Mouse (Mus musculus): ENCODE results near the gene Trim2. TPM values are rescaled to one million over a fixed set of nuclear protein-coding genes. Genes with fewer than 3 reads are reported as not detected.
A peak's percentile ranks its signal among the peaks of the same experiment; 100 is the strongest.

Trim2 gene
- polyA plus RNA-seq, 1 experiment from 2014 or later = 23.0 TPM

- Histone ChIP-seq H3K27ac (no peak overlapping the region), H3K4me1 (replicated peaks; ENCODE audit: insufficient read depth, low read length) (peaks cover 10% of the 10 kb centered on the region; the same call in 1 of the 2 replicates), H3K36me3 (ENCODE audit: insufficient read depth, low read length) (no peaks in the 10 kb centered on the region), H3K4me3 (replicated peaks; ENCODE audit: low read depth, low read length) (no peak overlapping the region), H3K4me2 (ENCODE audit: low read length) (no peak overlapping the region; the same call in 1 of the 2 replicates), H3K9ac (ENCODE audit: low read depth, low read length) (no peak overlapping the region), H3K27me3 (ENCODE audit: insufficient read depth, low read length) (no peaks in the 10 kb centered on the region), H3K9me3 (replicated peaks; ENCODE audit: low read length) (no peaks in the 10 kb centered on the region)
- DNase-seq (ENCODE audit: low spot score) (peak; percentile 63), ATAC-seq (replicated peaks; ENCODE audit: low FRiP score, low read depth) (no peak)
- TF ChIP-seq CTCF (IDR thresholded peaks at IDR 0.05; ENCODE audit: low read depth) = no peak
- WGBS = 30% methylated on average over 11 of the region's 11 CpGs
These were observed 177.5 kb downstream of the Trim2 start for GRCm38 (mm10) chr3:84128871-84129870.

GRCm38 (mm10) chr3:84127431-84127830, 179.2 kb downstream of the Trim2 start:
- no peak for TF ChIP-seq CTCF (IDR thresholded peaks at IDR 0.05; ENCODE audit: low read depth)
- Histone ChIP-seq H3K36me3 (ENCODE audit: insufficient read depth, low read length) (no peaks in the 10 kb centered on the region), H3K4me3 (replicated peaks; ENCODE audit: low read depth, low read length) (no peak overlapping the region), H3K27me3 (ENCODE audit: insufficient read depth, low read length) (no peaks in the 10 kb centered on the region), H3K27ac (0 out of 2 replicates have a peak overlapping the region, but pooled peaks have one; percentile 15), H3K9ac (ENCODE audit: low read depth, low read length) (no peak overlapping the region), H3K4me1 (replicated peaks; ENCODE audit: insufficient read depth, low read length) (peaks cover 10% of the 10 kb centered on the region; the same call in 1 of the 2 replicates), H3K9me3 (replicated peaks; ENCODE audit: low read length) (no peaks in the 10 kb centered on the region), H3K4me2 (ENCODE audit: low read length) (no peak overlapping the region)
- ATAC-seq (replicated peaks; ENCODE audit: low FRiP score, low read depth) (no peak), DNase-seq (ENCODE audit: low spot score) (peak; percentile 65)
- 54% methylated on average over 2 of the region's 2 CpGs for WGBS

GRCm38 (mm10) chr3:84126721-84127120, 180.0 kb downstream of the Trim2 start:
- peaks cover 10% of the 10 kb centered on the region; the same call in 1 of the 2 replicates for H3K4me1 ChIP-seq (replicated peaks; ENCODE audit: insufficient read depth, low read length)
- no peak for DNase-seq (ENCODE audit: low spot score)
- no peaks in the 10 kb centered on the region for H3K36me3 ChIP-seq (ENCODE audit: insufficient read depth, low read length)
- ATAC-seq (replicated peaks; ENCODE audit: low FRiP score, low read depth) = no peak
- H3K27ac ChIP-seq = no peak overlapping the region
- no peaks in the 10 kb centered on the region for H3K9me3 ChIP-seq (replicated peaks; ENCODE audit: low read length)
- H3K4me2 ChIP-seq (ENCODE audit: low read length) = no peak overlapping the region
- no peak for TF ChIP-seq CTCF (IDR thresholded peaks at IDR 0.05; ENCODE audit: low read depth)
- WGBS = 69% methylated on average over 3 of the region's 3 CpGs
- no peak overlapping the region for H3K9ac ChIP-seq (ENCODE audit: low read depth, low read length)
- H3K27me3 ChIP-seq (ENCODE audit: insufficient read depth, low read length) = no peaks in the 10 kb centered on the region
- H3K4me3 ChIP-seq (replicated peaks; ENCODE audit: low read depth, low read length) = no peak overlapping the region

GRCm38 (mm10) chr3:84125704-84126289, 180.9 kb downstream of the Trim2 start:
- H3K4me1 ChIP-seq (replicated peaks; ENCODE audit: insufficient read depth, low read length) = peaks cover 10% of the 10 kb centered on the region; the same call in 1 of the 2 replicates
- H3K27me3 ChIP-seq (ENCODE audit: insufficient read depth, low read length) = no peaks in the 10 kb centered on the region
- no peaks in the 10 kb centered on the region for H3K36me3 ChIP-seq (ENCODE audit: insufficient read depth, low read length)
- ATAC-seq (replicated peaks; ENCODE audit: low FRiP score, low read depth) = no peak
- TF ChIP-seq CTCF (IDR thresholded peaks at IDR 0.05; ENCODE audit: low read depth) = no peak
- H3K27ac ChIP-seq = no peak overlapping the region
- no peak for DNase-seq (ENCODE audit: low spot score)
- H3K9me3 ChIP-seq (replicated peaks; ENCODE audit: low read length) = no peaks in the 10 kb centered on the region
- no peak overlapping the region for H3K9ac ChIP-seq (ENCODE audit: low read depth, low read length)
- H3K4me3 ChIP-seq (replicated peaks; ENCODE audit: low read depth, low read length) = no peak overlapping the region
- H3K4me2 ChIP-seq (ENCODE audit: low read length) = no peak overlapping the region
- WGBS = 68% methylated on average over 6 of the region's 6 CpGs

GRCm38 (mm10) chr3:84123461-84123860, 183.2 kb downstream of the Trim2 start:
- no peak overlapping the region for H3K4me3 ChIP-seq (replicated peaks; ENCODE audit: low read depth, low read length)
- H3K4me2 ChIP-seq (ENCODE audit: low read length) = no peak overlapping the region
- H3K27ac ChIP-seq = no peak overlapping the region
- no peak overlapping the region for H3K9ac ChIP-seq (ENCODE audit: low read depth, low read length)
- 61% methylated on average over 3 of the region's 3 CpGs for WGBS
- no peaks in the 10 kb centered on the region for H3K4me1 ChIP-seq (replicated peaks; ENCODE audit: insufficient read depth, low read length)
- peak; percentile 63 for TF ChIP-seq CTCF (IDR thresholded peaks at IDR 0.05; ENCODE audit: low read depth)
- ATAC-seq (replicated peaks; ENCODE audit: low FRiP score, low read depth) (no peak), DNase-seq (ENCODE audit: low spot score) (no peak)
- no peaks in the 10 kb centered on the region for H3K27me3 ChIP-seq (ENCODE audit: insufficient read depth, low read length)
- H3K9me3 ChIP-seq (replicated peaks; ENCODE audit: low read length) = no peaks in the 10 kb centered on the region
- H3K36me3 ChIP-seq (ENCODE audit: insufficient read depth, low read length) = no peaks in the 10 kb centered on the region

GRCm38 (mm10) chr3:84118718-84119117, 188.0 kb downstream of the Trim2 start:
- H3K36me3 ChIP-seq (ENCODE audit: insufficient read depth, low read length) = no peaks in the 10 kb centered on the region
- DNase-seq (ENCODE audit: low spot score) = no peak
- ATAC-seq (replicated peaks; ENCODE audit: low FRiP score, low read depth) = no peak
- H3K27ac ChIP-seq = no peak overlapping the region
- no peak overlapping the region for H3K4me3 ChIP-seq (replicated peaks; ENCODE audit: low read depth, low read length)
- H3K9ac ChIP-seq (ENCODE audit: low read depth, low read length) = no peak overlapping the region
- TF ChIP-seq CTCF (IDR thresholded peaks at IDR 0.05; ENCODE audit: low read depth) = no peak
- H3K27me3 ChIP-seq (ENCODE audit: insufficient read depth, low read length) = no peaks in the 10 kb centered on the region
- H3K9me3 ChIP-seq (replicated peaks; ENCODE audit: low read length) = no peaks in the 10 kb centered on the region
- 70% methylated on average over 7 of the region's 7 CpGs for WGBS
- H3K4me1 ChIP-seq (replicated peaks; ENCODE audit: insufficient read depth, low read length) = no peaks in the 10 kb centered on the region
- H3K4me2 ChIP-seq (ENCODE audit: low read length) = no peak overlapping the region

Data from kidney, postnatal 0 days (tissue).